Mouse (Mus musculus): ENCODE results near the gene Cers3. TPM values are rescaled to one million over a fixed set of nuclear protein-coding genes. Genes with fewer than 3 reads are reported as not detected.

Cers3 gene
- polyA plus RNA-seq, 1 experiment from 2014 or later = 0.14 TPM

DNA sequence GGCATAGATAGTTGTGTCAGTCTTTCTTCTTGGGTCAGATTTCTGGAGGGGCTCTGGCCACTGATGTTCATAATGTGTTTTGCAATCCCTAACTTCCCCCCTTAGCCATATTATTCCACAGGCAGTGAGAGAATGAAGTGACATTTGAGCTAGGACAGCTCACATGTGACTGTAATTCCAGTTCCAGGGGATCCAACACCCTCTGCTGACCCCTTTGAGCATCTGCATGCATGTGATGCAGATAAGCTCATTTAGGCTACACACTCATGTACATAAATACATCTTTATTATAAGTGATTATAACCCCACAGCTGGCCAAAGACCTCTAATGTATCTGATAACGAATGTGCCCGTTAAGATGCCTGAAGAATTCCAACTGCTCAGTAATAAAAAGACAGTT is 129.9 kb downstream of the Cers3 start:
- Histone ChIP-seq H3K9ac (no peak overlapping the region), H3K4me3 (no peak overlapping the region), H3K27me3 (replicated peaks) (no peaks in the 10 kb centered on the region), H3K36me3 (no peaks in the 10 kb centered on the region), H3K27ac (no peak overlapping the region), H3K4me1 (no peaks in the 10 kb centered on the region), H3K4me2 (no peak overlapping the region), H3K9me3 (replicated peaks) (no peaks in the 10 kb centered on the region)
- ATAC-seq = no peak
- 79% methylated on average over 2 of the region's 2 CpGs for WGBS (ENCODE audit: insufficient replicate concordance)

Other genes with a start within 250 kb of the Cers3 start
- 6.5 and 6.8 TPM in 2 replicates for gene Asb7, start 53.9 kb upstream of the Cers3 start, polyA plus RNA-seq (2016; fragmentation: Nextera tagmentation; extraction: Ambion mirVana)
- gene Lins1, start 53.6 kb upstream of the Cers3 start, polyA plus RNA-seq (2016; fragmentation: Nextera tagmentation; extraction: Ambion mirVana) = 6.7 and 7.7 TPM in 2 replicates
- gene Adamts17, start 96.2 kb downstream of the Cers3 start, polyA plus RNA-seq (2016; fragmentation: Nextera tagmentation; extraction: Ambion mirVana) = 0.73 and 1.0 TPM in 2 replicates